Mouse (Mus musculus) MEL (cell line): Measurements from ENCODE around the gene Ssc4d. TPM values are rescaled to one million over a fixed set of nuclear protein-coding genes. Genes with fewer than 3 reads are reported as not detected.

Experiments used
- DNase-seq: peaks from one replicate; pipeline ENCODE4 v3.0.0; 2011; ENCODE audit warnings: low read depth, low spot score
- H3K27ac ChIP-seq: 2 replicates; pipeline ENCODE4 v1.5.1; 2012; ENCODE audit warnings: low read depth, mild to moderate bottlenecking, control low read depth, low read length, moderate library complexity; ENCODE audit not compliant: control insufficient read depth
- H3K27me3 ChIP-seq, 2 experiments: fragments of 150-350 bp in 1 of 2; sonication (generic) in 1 of 2; 2 replicates each; pipeline ENCODE4 v1.6.1; 2012; ENCODE audit warnings: low read length in 2 of 2, mild to moderate bottlenecking in 2 of 2, improper control_type of control experiment in 1 of 2, moderate library complexity in 1 of 2; ENCODE audit not compliant: insufficient read depth in 2 of 2, control insufficient read depth in 1 of 2
- H3K36me3 ChIP-seq, 2 experiments: 2 replicates each; pipeline ENCODE4 v1.6.1; 2012 to 2014; ENCODE audit warnings: low read length in 2 of 2, improper control_type of control experiment in 1 of 2, inconsistent platforms in 1 of 2, mild to moderate bottlenecking in 1 of 2; ENCODE audit not compliant: insufficient read depth in 2 of 2, control insufficient read depth in 1 of 2
- H3K4me1 ChIP-seq, 2 experiments: fragments of 150-350 bp in 1 of 2; sonication (generic) in 1 of 2; 2 replicates each; pipeline ENCODE4 v1.6.1; 2012; ENCODE audit warnings: low read length in 2 of 2, improper control_type of control experiment in 1 of 2, mild to moderate bottlenecking in 1 of 2; ENCODE audit not compliant: insufficient read depth in 2 of 2, control insufficient read depth in 1 of 2
- H3K4me3 ChIP-seq, 2 experiments: fragments of 150-350 bp in 1 of 2; sonication (generic) in 1 of 2; 2 replicates each; pipeline ENCODE4 v1.5.1; 2012; ENCODE audit warnings: low read depth in 2 of 2, low read length in 2 of 2, mild to moderate bottlenecking in 2 of 2, moderate library complexity in 2 of 2, control low read depth in 1 of 2, improper control_type of control experiment in 1 of 2; ENCODE audit not compliant: control insufficient read depth in 1 of 2, insufficient read depth in 1 of 2
- H3K79me2 ChIP-seq: 2 replicates; pipeline ENCODE4 v1.6.1; 2012; ENCODE audit warnings: mild to moderate bottlenecking, low read length, moderate library complexity; ENCODE audit not compliant: control insufficient read depth, poor library complexity, insufficient read depth
- H3K9ac ChIP-seq: 2 replicates; pipeline ENCODE4 v1.6.1; 2012; ENCODE audit warnings: low read depth, mild to moderate bottlenecking, control low read depth, low read length, moderate library complexity; ENCODE audit not compliant: control insufficient read depth, poor library complexity, severe bottlenecking
- H3K9me3 ChIP-seq: fragments of 150-350 bp; sonication (generic); replicated peaks from 2 replicates; pipeline ENCODE4 v1.6.1; 2012; ENCODE audit warnings: mild to moderate bottlenecking, low read length, improper control_type of control experiment, moderate library complexity; ENCODE audit not compliant: insufficient read depth
- CTCF ChIP-seq, 3 experiments: IDR thresholded peaks in 2 of 3; conservative IDR thresholded peaks in 1 of 3; 2 replicates each; pipeline ENCODE4 v1.5.1; 2011 to 2012; ENCODE audit warnings: low read length in 3 of 3, low read depth in 2 of 3, mild to moderate bottlenecking in 2 of 3, improper control_type of control experiment in 1 of 3, inconsistent platforms in 1 of 3, mixed read lengths in 1 of 3, moderate library complexity in 1 of 3; ENCODE audit not compliant: control insufficient read depth in 1 of 3, insufficient read depth in 1 of 3, poor library complexity in 1 of 3, severe bottlenecking in 1 of 3
- E2F4 ChIP-seq: IDR thresholded peaks from 2 replicates; pipeline ENCODE4 v1.6.1; 2011; ENCODE audit warnings: low read depth, low read length, improper control_type of control experiment, borderline replicate concordance
- ELF1 ChIP-seq: IDR thresholded peaks from 2 replicates; pipeline ENCODE4 v1.6.1; 2014; ENCODE audit warnings: low read depth, mild to moderate bottlenecking, inconsistent platforms, low read length, improper control_type of control experiment, moderate library complexity
- EP300 ChIP-seq, 2 experiments: IDR thresholded peaks; 2 replicates each; pipeline ENCODE4 v1.6.1; 2011; ENCODE audit warnings: improper control_type of control experiment in 2 of 2, low read length in 2 of 2, low read depth in 1 of 2, mild to moderate bottlenecking in 1 of 2
- ETS1 ChIP-seq: IDR thresholded peaks from 2 replicates; pipeline ENCODE4 v1.6.1; 2012; ENCODE audit warnings: low read depth, mild to moderate bottlenecking, inconsistent platforms, low read length, improper control_type of control experiment, moderate library complexity
- GABPA ChIP-seq: IDR thresholded peaks from 2 replicates; pipeline ENCODE4 v1.6.1; 2012; ENCODE audit warnings: low read depth, mild to moderate bottlenecking, inconsistent platforms, low read length, improper control_type of control experiment, moderate library complexity
- GATA1 ChIP-seq: IDR thresholded peaks from 2 replicates; pipeline ENCODE4 v1.6.1; 2011; ENCODE audit warnings: low read depth, low read length, improper control_type of control experiment
- HCFC1 ChIP-seq: IDR thresholded peaks from 2 replicates; pipeline ENCODE4 v1.6.1; 2012; ENCODE audit warnings: low read depth, mild to moderate bottlenecking, inconsistent platforms, low read length, improper control_type of control experiment, moderate library complexity
- JUND ChIP-seq: IDR thresholded peaks from 2 replicates; pipeline ENCODE4 v1.6.1; 2011; ENCODE audit warnings: low read depth, mild to moderate bottlenecking, improper control_type of control experiment, low read length
- KAT2A ChIP-seq: conservative IDR thresholded peaks from 2 replicates; pipeline ENCODE4 v1.6.1; 2012; ENCODE audit warnings: low read depth, low read length, improper control_type of control experiment, inconsistent platforms
- MAFK ChIP-seq: IDR thresholded peaks from 2 replicates; pipeline ENCODE4 v1.6.1; 2011; ENCODE audit warnings: low read depth, mild to moderate bottlenecking, low read length, improper control_type of control experiment, borderline replicate concordance
- MAX ChIP-seq: IDR thresholded peaks from 2 replicates; pipeline ENCODE4 v1.6.1; 2011; ENCODE audit warnings: low read length, improper control_type of control experiment
- MAZ ChIP-seq: IDR thresholded peaks from 2 replicates; pipeline ENCODE4 v1.6.1; 2012; ENCODE audit warnings: low read depth, mild to moderate bottlenecking, inconsistent platforms, low read length, improper control_type of control experiment
- MEF2A ChIP-seq: IDR thresholded peaks from 2 replicates; pipeline ENCODE4 v1.6.1; 2014; ENCODE audit warnings: low read depth, mild to moderate bottlenecking, inconsistent platforms, low read length, improper control_type of control experiment; ENCODE audit not compliant: poor library complexity, insufficient replicate concordance, severe bottlenecking; ENCODE audit errors: extremely low read depth
- MXI1 ChIP-seq: IDR thresholded peaks from 2 replicates; pipeline ENCODE4 v1.6.1; 2011; ENCODE audit warnings: mild to moderate bottlenecking, low read depth, low read length, improper control_type of control experiment
- MYB ChIP-seq: IDR thresholded peaks from 2 replicates; pipeline ENCODE4 v1.6.1; 2011; ENCODE audit warnings: mild to moderate bottlenecking, low read depth, low read length, improper control_type of control experiment
- MYC ChIP-seq: IDR thresholded peaks from 2 replicates; pipeline ENCODE4 v1.6.1; 2011; ENCODE audit warnings: low read depth, mild to moderate bottlenecking, low read length, improper control_type of control experiment, moderate library complexity
- NELFE ChIP-seq: IDR thresholded peaks from 2 replicates; pipeline ENCODE4 v1.6.1; 2011; ENCODE audit warnings: low read depth, low read length, improper control_type of control experiment
- POLR2A ChIP-seq, 2 experiments: IDR thresholded peaks; 2 replicates each; pipeline ENCODE4 v1.6.1; 2011 to 2012; ENCODE audit warnings: low read length in 2 of 2, mild to moderate bottlenecking in 2 of 2, control low read depth in 1 of 2, improper control_type of control experiment in 1 of 2, low read depth in 1 of 2, moderate library complexity in 1 of 2; ENCODE audit not compliant: control insufficient read depth in 1 of 2, insufficient read depth in 1 of 2, poor library complexity in 1 of 2
- POLR2AphosphoS2 ChIP-seq: IDR thresholded peaks from 2 replicates; pipeline ENCODE4 v1.6.1; 2011; ENCODE audit warnings: low read length, improper control_type of control experiment
- POLR2AphosphoS5 ChIP-seq: IDR thresholded peaks from 2 replicates; pipeline ENCODE4 v1.6.1; 2012; ENCODE audit warnings: low read depth, borderline replicate concordance, mild to moderate bottlenecking, inconsistent platforms, low read length, moderate library complexity, mixed read lengths
- RCOR1 ChIP-seq: IDR thresholded peaks from 2 replicates; pipeline ENCODE4 v1.6.1; 2012; ENCODE audit warnings: low read depth, mild to moderate bottlenecking, inconsistent platforms, low read length, improper control_type of control experiment
- SIN3A ChIP-seq: IDR thresholded peaks from 2 replicates; pipeline ENCODE4 v1.6.1; 2012; ENCODE audit warnings: low read length, improper control_type of control experiment, inconsistent platforms
- SMC3 ChIP-seq: IDR thresholded peaks from 2 replicates; pipeline ENCODE4 v1.6.1; 2011; ENCODE audit warnings: low read depth, low read length, improper control_type of control experiment
- TAL1 ChIP-seq: IDR thresholded peaks from 2 replicates; pipeline ENCODE4 v1.6.1; 2012; ENCODE audit warnings: mild to moderate bottlenecking, inconsistent platforms, low read length, moderate library complexity, mixed read lengths
- TBP ChIP-seq: IDR thresholded peaks from 2 replicates; pipeline ENCODE4 v1.8.0; 2011; ENCODE audit warnings: low read depth, low read length, improper control_type of control experiment
- TCF12 ChIP-seq: IDR thresholded peaks from 2 replicates; pipeline ENCODE4 v1.6.1; 2014; ENCODE audit warnings: low read depth, mild to moderate bottlenecking, inconsistent platforms, low read length, improper control_type of control experiment, moderate library complexity
- UBTF ChIP-seq: IDR thresholded peaks from 2 replicates; pipeline ENCODE4 v1.6.1; 2012; ENCODE audit warnings: low read depth, mild to moderate bottlenecking, inconsistent platforms, low read length, improper control_type of control experiment, moderate library complexity, borderline replicate concordance; ENCODE audit not compliant: insufficient read depth
- USF2 ChIP-seq, 2 experiments: IDR thresholded peaks; 2 replicates each; pipeline ENCODE4 v1.6.1; 2011 to 2012; ENCODE audit warnings: improper control_type of control experiment in 2 of 2, low read length in 2 of 2, borderline replicate concordance in 1 of 2, inconsistent platforms in 1 of 2, low read depth in 1 of 2, mild to moderate bottlenecking in 1 of 2; ENCODE audit not compliant: insufficient read depth in 1 of 2
- ZKSCAN1 ChIP-seq: IDR thresholded peaks from 2 replicates; pipeline ENCODE4 v1.6.1; 2012; ENCODE audit warnings: low read depth, mild to moderate bottlenecking, inconsistent platforms, low read length, improper control_type of control experiment, moderate library complexity
- ZMIZ1 ChIP-seq: IDR thresholded peaks from 2 replicates; pipeline ENCODE4 v1.6.1; 2012; ENCODE audit warnings: low read depth, mild to moderate bottlenecking, inconsistent platforms, low read length, improper control_type of control experiment, moderate library complexity
- polyA plus RNA-seq, 2 experiments: library from polyadenylated mRNA; stranded (reverse) in 1 of 2; unstranded in 1 of 2; fragments of >175 nt in 1 of 2; fragments of >200 nt in 1 of 2; gene quantifications; 2 replicates each; pipeline versions ENCODE4 v1.2.1 to v1.2.4; 2012; ENCODE audit warnings: low replicate concordance in 2 of 2, low read depth in 1 of 2; ENCODE audit not compliant: insufficient read length in 2 of 2, insufficient read depth in 1 of 2, missing spikeins in 1 of 2
- total RNA-seq: library from RNA; depleted of rRNA; stranded (reverse); fragments of 300-350 nt; gene quantifications from 2 replicates; pipeline ENCODE4 v1.2.3, GENCODE M21; 2012

Gene Ssc4d
- total and polyA plus RNA-seq, 3 experiments, result 1.1 to 2.1 TPM; not detected in 1

- TF ChIP-seq POLR2AphosphoS2 (peak; percentile 87), SIN3A (0 out of 2 replicates have a peak, but pooled peaks have one; percentile 3), HCFC1 (peak; percentile 73), MYC (no peak), E2F4 (no peak), RCOR1 (0 out of 2 replicates have a peak, but pooled peaks have one; percentile 2), ZMIZ1 (peak; percentile 93), MXI1 (peak; percentile 45), ZKSCAN1 (no peak), UBTF (0 out of 2 replicates have a peak, but pooled peaks have one; percentile 20), MAZ (peak; percentile 48), TBP (peak; percentile 78), ELF1 (0 out of 2 replicates have a peak, but pooled peaks have one; percentile 52)
- TF ChIP-seq, all 39 proteins: peak for 16
Measured at GRCm38 (mm10) chr5:135962492-135963279, 11.6 kb downstream of the Ssc4d start (continued).

- H3K9ac ChIP-seq, result peak overlapping the region; percentile 67
- peak; percentile 64; the same call in 1 of the 2 replicates for TF ChIP-seq NELFE
- no peak for TF ChIP-seq CTCF (IDR thresholded peaks at IDR 0.05 in 2 of 3, conservative IDR thresholded peaks at IDR 0.05 in 1 of 3; ENCODE audit: control insufficient read depth in 1 of 3, insufficient read depth in 1 of 3, low read depth in 2 of 3, low read length in 3 of 3, poor library complexity in 1 of 3, severe bottlenecking in 1 of 3)
- no peak for TF ChIP-seq SMC3
- peak; percentile 8; the same call in 1 of the 2 replicates for TF ChIP-seq ETS1
- no peak; a peak in 1 of 4 replicates for TF ChIP-seq POLR2A (IDR thresholded peaks at IDR 0.05; ENCODE audit: control insufficient read depth in 1 of 2, insufficient read depth in 1 of 2, low read depth in 1 of 2, low read length in 2 of 2, poor library complexity in 1 of 2)
- TF ChIP-seq ZKSCAN1, result no peak
- TF ChIP-seq MAFK, result no peak
- TF ChIP-seq HCFC1, result no peak
- no peak for TF ChIP-seq GABPA
- TF ChIP-seq TBP, result 0 out of 2 replicates have a peak, but pooled peaks have one; percentile 38
- TF ChIP-seq KAT2A, result no peak
- no peak for TF ChIP-seq ELF1
- TF ChIP-seq MYB, result no peak
- no peak for TF ChIP-seq TAL1
- no peak; the same call in 1 of the 2 replicates for TF ChIP-seq MXI1
- TF ChIP-seq MAX, result peak; percentile 5; the same call in 1 of the 2 replicates
- no peak for TF ChIP-seq JUND
- TF ChIP-seq E2F4, result no peak
- no peak for TF ChIP-seq POLR2AphosphoS5
- 0 out of 2 replicates have a peak, but pooled peaks have one; percentile 39 for TF ChIP-seq RCOR1
- no peak for TF ChIP-seq MEF2A
- TF ChIP-seq MYC, result no peak
- peak; percentile 66 for TF ChIP-seq SIN3A
- TF ChIP-seq GATA1, result no peak
- TF ChIP-seq POLR2AphosphoS2, result peak; percentile 27
- peak in 1 of 2 experiments; percentile 26; a peak in 1 of 4 replicates for TF ChIP-seq EP300 (IDR thresholded peaks at IDR 0.05; ENCODE audit: low read depth in 1 of 2, low read length in 2 of 2)
- TF ChIP-seq ZMIZ1, result peak; percentile 59; the same call in 1 of the 2 replicates
- TF ChIP-seq USF2 (IDR thresholded peaks at IDR 0.05; ENCODE audit: borderline replicate concordance in 1 of 2, insufficient read depth in 1 of 2, low read depth in 1 of 2, low read length in 2 of 2), result no peak
- TF ChIP-seq TCF12, result no peak
Measured at GRCm38 (mm10) chr5:135962125-135962491, 12.2 kb downstream of the Ssc4d start.

More at GRCm38 (mm10) chr5:135962125-135962491, 12.2 kb downstream of the Ssc4d start:
- H3K4me3 ChIP-seq, result peak overlapping the region; percentile 53 to 58
- peaks cover 4% of the 10 kb centered on the region; the same call in 1 of the 2 replicates for H3K79me2 ChIP-seq
- H3K27ac ChIP-seq, result peak overlapping the region; percentile 85
- DNase-seq, result no peak
- no peaks in the 10 kb centered on the region for H3K27me3 ChIP-seq
- peaks cover 4 to 19% of the 10 kb centered on the region in 2 experiments; a peak in 3 of 4 replicates for H3K4me1 ChIP-seq
- peaks cover 0 to 17% of the 10 kb centered on the region in 2 experiments; a peak in 2 of 4 replicates for H3K36me3 ChIP-seq
- no peaks in the 10 kb centered on the region for H3K9me3 ChIP-seq
